Mouse (Mus musculus) brown adipose tissue, adult 24 weeks (tissue): ENCODE results near the gene Txnrd1. TPM values are rescaled to one million over a fixed set of nuclear protein-coding genes. Genes with fewer than 3 reads are reported as not detected.
A peak's percentile ranks its signal among the peaks of the same experiment; 100 is the strongest.

Source experiments
- H3K27ac ChIP-seq: fragments of 200-500 bp; replicated peaks from 2 replicates; pipeline ENCODE4 v1.5.1; 2012; ENCODE audit warnings: low read depth, mild to moderate bottlenecking, low read length
- H3K4me1 ChIP-seq: fragments of 200-500 bp; 2 replicates; pipeline ENCODE4 v1.6.1; 2012; ENCODE audit warnings: low read length, mixed read lengths; ENCODE audit not compliant: control insufficient read depth, insufficient read depth, insufficient read length
- H3K4me3 ChIP-seq: fragments of 200-500 bp; 2 replicates; pipeline ENCODE4 v1.5.1; 2012; ENCODE audit warnings: low read depth, mild to moderate bottlenecking, low read length, moderate library complexity; ENCODE audit not compliant: insufficient read depth
- polyA plus RNA-seq: library from polyadenylated mRNA; stranded (reverse); fragments of >200 nt; gene quantifications from 2 replicates; pipeline ENCODE4 v1.2.4, GENCODE M21; 2012; ENCODE audit not compliant: missing spikeins, insufficient read depth, insufficient read length

Gene Txnrd1
- polyA plus RNA-seq, 1 experiment: 44.0 TPM

DNA sequence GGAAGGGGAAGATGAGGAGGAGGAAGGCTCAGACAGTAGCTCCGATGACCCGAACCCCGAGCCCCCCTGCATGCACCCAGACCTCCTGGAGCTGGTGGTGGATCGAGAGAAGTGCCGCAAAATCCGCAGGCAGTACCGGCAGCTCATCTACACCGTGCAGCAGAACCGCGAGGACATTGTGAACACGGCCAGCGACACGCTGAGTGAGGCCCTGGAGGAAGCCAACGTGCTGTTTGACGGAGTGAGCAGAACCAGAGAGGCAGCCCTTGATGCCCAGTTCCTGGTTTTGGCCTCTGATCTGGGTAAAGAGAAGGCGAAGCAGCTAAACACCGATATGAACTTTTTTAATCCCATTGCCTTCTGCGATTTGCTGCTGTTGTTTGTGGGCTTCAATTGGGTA is 33.1 kb downstream of the Txnrd1 start:
- Histone ChIP-seq H3K4me1 (no peaks in the 10 kb centered on the region), H3K27ac (no peak overlapping the region)

DNA sequence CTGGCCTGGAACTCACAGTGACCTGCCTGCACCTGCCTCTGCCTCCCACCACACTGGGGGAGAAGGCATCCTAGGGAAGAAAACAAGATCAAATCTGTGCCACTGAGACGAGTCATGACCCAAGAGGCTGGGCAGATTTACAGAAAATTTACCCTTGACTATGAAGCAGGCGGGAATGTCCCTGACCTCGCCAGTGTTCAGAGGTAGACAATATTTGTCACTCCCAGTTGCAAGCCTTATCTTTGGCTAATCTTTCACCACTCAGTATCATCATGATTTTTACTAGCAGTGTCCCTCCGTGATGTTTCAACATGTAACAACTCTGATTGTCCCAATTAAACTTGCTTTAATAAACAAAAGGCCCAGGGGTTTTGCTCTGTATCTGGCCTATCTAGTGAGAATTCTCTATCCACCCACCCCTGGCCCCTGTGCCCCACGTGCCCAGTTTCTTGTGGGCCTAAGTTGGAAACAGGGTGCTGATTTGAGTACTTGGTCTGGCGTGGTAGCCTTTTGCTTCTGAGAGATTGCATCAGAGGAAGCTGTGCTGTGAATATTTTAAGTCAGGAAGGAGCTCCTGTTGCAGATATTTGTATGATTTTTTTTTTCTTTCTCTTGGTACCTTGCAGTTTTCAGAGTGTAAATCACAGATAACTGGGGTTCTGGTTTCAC is 34.8 kb downstream of the Txnrd1 start:
- Histone ChIP-seq H3K4me3 (no peak overlapping the region), H3K4me1 (no peaks in the 10 kb centered on the region), H3K27ac (no peak overlapping the region)

More for the DNA sequence above, 33.1 kb downstream of the Txnrd1 start:
- no peak overlapping the region for H3K4me3 ChIP-seq

- Histone ChIP-seq H3K4me3 (no peak overlapping the region), H3K27ac (no peak overlapping the region), H3K4me1 (no peaks in the 10 kb centered on the region)
These were observed 41.7 kb downstream of the Txnrd1 start for GRCm38 (mm10) chr10:82875446-82875845.

- Histone ChIP-seq H3K4me1 (no peaks in the 10 kb centered on the region), H3K4me3 (no peak overlapping the region), H3K27ac (no peak overlapping the region)
These were observed 42.5 kb downstream of the Txnrd1 start for GRCm38 (mm10) chr10:82876076-82876796.

GRCm38 (mm10) chr10:82887354-82887753 is 53.6 kb downstream of the Txnrd1 start:
- Histone ChIP-seq H3K4me3 (no peak overlapping the region), H3K4me1 (no peaks in the 10 kb centered on the region), H3K27ac (no peak overlapping the region)

DNA sequence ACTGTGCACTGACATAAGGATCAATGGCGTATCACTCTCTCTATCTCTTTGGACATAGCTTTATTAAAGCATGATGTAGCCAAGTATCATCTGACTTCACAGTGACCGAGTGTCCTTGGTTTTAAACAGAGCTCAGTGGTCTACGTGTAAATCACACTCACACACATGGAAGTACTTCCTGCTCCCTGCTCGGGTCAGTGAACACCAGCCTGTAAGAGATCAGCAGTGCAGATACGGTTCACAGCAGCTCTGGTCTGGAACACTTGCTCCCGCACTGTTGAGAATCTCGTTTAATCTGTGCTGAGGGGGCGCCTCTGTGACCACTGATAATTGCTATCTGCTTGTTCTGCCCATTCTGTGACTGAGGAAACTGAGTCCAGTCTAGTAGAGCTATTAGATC is 54.8 kb downstream of the Txnrd1 start:
- no peaks in the 10 kb centered on the region for H3K4me1 ChIP-seq
- no peak overlapping the region for H3K27ac ChIP-seq

GRCm38 (mm10) chr10:82889447-82889973 is 55.8 kb downstream of the Txnrd1 start:
- no peak overlapping the region for H3K27ac ChIP-seq
- no peaks in the 10 kb centered on the region for H3K4me1 ChIP-seq
- no peak overlapping the region for H3K4me3 ChIP-seq

More for the DNA sequence above, 54.8 kb downstream of the Txnrd1 start:
- H3K4me3 ChIP-seq: no peak overlapping the region

DNA sequence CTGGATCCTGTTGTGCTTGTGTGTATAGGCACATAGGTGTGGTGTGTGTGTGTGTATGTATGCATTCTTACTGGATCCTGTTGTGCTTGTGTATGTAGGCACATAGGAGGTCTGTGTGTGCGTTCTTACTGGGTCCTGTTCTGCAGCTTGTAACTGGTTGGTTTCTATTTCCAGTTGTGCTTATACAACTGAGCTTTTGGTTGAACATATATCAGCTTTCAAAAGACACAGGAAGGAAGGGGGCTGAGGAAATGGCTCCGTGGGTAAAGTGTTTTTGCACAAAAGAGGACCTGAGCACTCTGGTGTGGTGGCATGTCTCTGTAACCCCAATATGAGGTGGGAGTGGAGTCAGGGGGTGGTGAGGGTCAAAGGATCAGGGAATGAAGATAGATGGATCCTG is 57.2 kb downstream of the Txnrd1 start:
- H3K27ac ChIP-seq: no peak overlapping the region
- no peaks in the 10 kb centered on the region for H3K4me1 ChIP-seq
- H3K4me3 ChIP-seq: no peak overlapping the region

DNA sequence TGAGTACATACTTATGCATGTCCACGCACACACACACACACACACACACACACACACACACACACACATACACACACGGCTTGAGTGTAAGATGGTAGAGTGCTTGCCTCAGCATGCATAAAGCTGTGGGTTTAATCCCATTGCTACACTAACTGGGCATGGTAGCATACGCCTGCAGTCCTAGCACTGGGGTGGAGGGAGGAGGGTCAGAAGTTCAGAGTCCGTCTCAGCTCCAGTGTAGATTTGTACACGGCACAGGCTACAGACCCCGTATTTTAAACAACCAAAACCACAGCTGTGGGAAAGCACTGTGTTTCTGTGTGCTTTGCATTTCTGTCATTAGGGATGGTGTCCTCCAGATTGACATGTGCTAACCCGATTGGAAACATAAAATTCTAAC is 57.7 kb downstream of the Txnrd1 start:
- Histone ChIP-seq H3K27ac (no peak overlapping the region), H3K4me3 (no peak overlapping the region), H3K4me1 (no peaks in the 10 kb centered on the region)

GRCm38 (mm10) chr10:82892442-82893055 is 58.8 kb downstream of the Txnrd1 start:
- no peak overlapping the region for H3K27ac ChIP-seq
- no peak overlapping the region for H3K4me3 ChIP-seq
- H3K4me1 ChIP-seq: no peaks in the 10 kb centered on the region

DNA sequence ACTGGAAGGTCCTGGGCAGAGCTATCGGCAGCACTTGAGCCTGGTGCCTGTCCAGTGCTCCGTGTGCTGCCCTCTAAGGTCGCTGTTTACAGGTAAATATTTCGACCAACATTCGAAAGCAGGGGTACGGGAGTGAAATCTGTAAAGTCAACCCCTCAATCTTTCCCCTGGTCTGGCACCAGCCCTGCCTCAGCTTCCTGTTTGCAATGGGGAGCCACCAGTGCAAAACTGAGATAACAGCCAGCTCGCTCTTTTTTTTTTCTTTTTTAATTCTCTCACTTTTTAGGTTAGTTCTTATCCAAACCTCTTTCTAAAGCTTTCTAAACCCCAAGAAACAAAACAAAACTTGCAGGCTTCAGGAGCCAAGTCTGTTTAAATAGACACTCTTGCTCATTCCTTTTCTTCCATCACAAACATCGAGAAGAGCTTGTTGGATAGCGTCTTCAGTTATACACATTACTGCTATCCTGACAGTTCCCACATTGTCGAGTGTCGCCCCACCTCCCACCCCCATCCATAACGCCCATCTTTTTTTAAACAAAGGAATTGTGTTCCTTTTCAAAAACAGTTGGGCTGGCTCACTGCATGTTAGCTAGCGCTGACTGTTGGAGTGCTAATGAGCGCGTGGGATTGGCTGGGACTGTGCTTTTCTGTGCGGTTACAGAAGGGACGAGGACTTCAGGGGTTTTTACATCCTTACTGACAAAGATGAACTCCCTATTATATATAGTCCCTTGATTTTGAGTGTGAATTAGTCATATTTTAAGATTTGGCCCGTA is 60.3 kb downstream of the Txnrd1 start:
- Histone ChIP-seq H3K27ac (no peak overlapping the region), H3K4me3 (no peak overlapping the region), H3K4me1 (no peaks in the 10 kb centered on the region)

GRCm38 (mm10) chr10:82897936-82898335 is 64.2 kb downstream of the Txnrd1 start:
- Histone ChIP-seq H3K4me1 (no peaks in the 10 kb centered on the region), H3K27ac (no peak overlapping the region), H3K4me3 (no peak overlapping the region)

DNA sequence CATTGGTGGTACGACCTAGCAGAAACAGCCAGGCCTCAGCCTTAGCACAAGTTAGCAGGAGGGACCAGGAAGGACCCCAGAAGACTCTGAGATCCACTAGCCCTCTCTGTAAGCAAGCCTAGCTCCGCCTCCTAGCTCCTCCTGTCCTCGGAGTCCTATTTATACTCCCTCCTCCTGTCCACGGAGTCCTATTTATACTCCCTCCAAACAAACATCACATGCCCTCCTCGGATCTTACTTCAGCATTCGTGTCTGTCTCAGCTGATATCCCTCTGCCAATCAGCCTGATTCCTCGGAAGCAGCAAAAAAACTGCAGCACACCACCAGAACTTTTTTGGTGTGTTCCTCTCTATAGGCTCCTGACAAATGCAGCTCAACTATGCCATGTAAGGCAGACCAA is 65.1 kb downstream of the Txnrd1 start:
- Histone ChIP-seq H3K4me1 (no peaks in the 10 kb centered on the region), H3K27ac (no peak overlapping the region), H3K4me3 (no peak overlapping the region)

GRCm38 (mm10) chr10:82899810-82900421 is 66.2 kb downstream of the Txnrd1 start:
- Histone ChIP-seq H3K27ac (no peak overlapping the region), H3K4me1 (no peaks in the 10 kb centered on the region), H3K4me3 (peak overlapping the region; percentile 26)
